In the genomic region with DNA sequence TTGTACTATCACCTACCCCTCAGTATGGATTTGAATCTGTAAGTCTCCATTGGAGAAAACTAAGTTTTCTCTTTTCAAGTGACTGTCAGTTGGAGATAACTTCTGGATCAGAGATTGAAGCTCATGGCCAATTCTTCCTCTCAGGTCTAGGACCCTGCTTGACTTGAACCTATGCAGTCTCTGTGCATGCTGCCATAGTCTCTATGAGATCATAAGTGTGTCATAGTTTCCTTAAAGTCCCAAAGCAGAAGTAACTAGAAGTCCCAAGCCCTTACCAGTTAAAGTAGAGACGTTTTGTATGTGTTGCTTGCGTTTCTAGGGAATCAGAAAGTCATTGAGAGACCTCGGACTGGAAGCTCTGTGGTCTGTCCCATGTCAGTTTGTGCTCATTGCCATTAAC, we compare ENCODE assay signal across 21 mouse cellular contexts. TPM values are rescaled to one million over a fixed set of nuclear protein-coding genes. Genes with fewer than 3 reads are reported as not detected.
"Had no signal": no experiment of that assay in that cellular context is flagged by ENCODE, and none has a peak within 500 bp of the region (broad histone marks: within the 10 kb centered on the region; RNA-seq: fewer than 3 reads in every experiment).

No protein-coding gene starts in this region.

- DNase-seq: liver, postnatal 0 days; lung, adult 2 months; lung, postnatal 14 days; lung, postnatal 36 days; right cerebral cortex, postnatal 14 days; thymus, adult 2 months; thymus, postnatal 25 days; thymus, postnatal 4 days had no signal

- H3K36me3 ChIP-seq: liver, embryonic 15.5 days; lung, embryonic 15.5 days; midbrain, embryonic 13.5 days; midbrain, embryonic 15.5 days; neural tube, embryonic 12.5 days; stomach, embryonic 15.5 days had no signal

- H3K27me3 ChIP-seq: liver, embryonic 15.5 days; lung, embryonic 15.5 days; megakaryocyte, embryonic 14.5 days; midbrain, embryonic 13.5 days; midbrain, embryonic 15.5 days; neural tube, embryonic 12.5 days; stomach, embryonic 15.5 days had no signal

- ATAC-seq: liver, postnatal 0 days; lung, postnatal 0 days; midbrain, embryonic 13.5 days; midbrain, embryonic 15.5 days had no signal

- H3K4me3 ChIP-seq: liver, embryonic 15.5 days; lung, embryonic 15.5 days; megakaryocyte, embryonic 14.5 days; midbrain, embryonic 13.5 days; midbrain, embryonic 15.5 days; neural tube, embryonic 12.5 days; stomach, embryonic 15.5 days had no signal

- H3K9me3 ChIP-seq: liver, embryonic 15.5 days; lung, embryonic 15.5 days; megakaryocyte, embryonic 14.5 days; midbrain, embryonic 13.5 days; midbrain, embryonic 15.5 days; neural tube, embryonic 12.5 days; stomach, embryonic 15.5 days had no signal

- H3K27ac ChIP-seq: liver, embryonic 15.5 days; lung, embryonic 15.5 days; macrophage; midbrain, embryonic 13.5 days; midbrain, embryonic 15.5 days; neural tube, embryonic 12.5 days; stomach, embryonic 15.5 days; stomach, postnatal 0 days had no signal

- H3K4me2 ChIP-seq: liver, embryonic 15.5 days; lung, embryonic 15.5 days; midbrain, embryonic 11.5 days; midbrain, embryonic 13.5 days; midbrain, embryonic 15.5 days; neural tube, embryonic 12.5 days; stomach, embryonic 15.5 days had no signal

- H3K9ac ChIP-seq: liver, embryonic 15.5 days; liver, postnatal 0 days; lung, embryonic 15.5 days; midbrain, embryonic 13.5 days; midbrain, embryonic 15.5 days; neural tube, embryonic 12.5 days; stomach, embryonic 15.5 days had no signal

- H3K4me1 ChIP-seq: liver, embryonic 15.5 days; lung, embryonic 15.5 days; megakaryocyte, embryonic 14.5 days; midbrain, embryonic 13.5 days; midbrain, embryonic 15.5 days; neural tube, embryonic 12.5 days; stomach, embryonic 15.5 days had no signal

RNA-seq across cellular contexts. Expression of a gene that starts 24.5 kb away (rescaled TPM):
- total RNA-seq: midbrain, postnatal 0 days had no signal
- polyA plus RNA-seq: neural tube, embryonic 14.5 days had no signal
